Mouse (Mus musculus) myocyte (in vitro differentiated cells): Measurements from ENCODE around the gene Plaur.
A peak's percentile ranks its signal among the peaks of the same experiment; 100 is the strongest.

Source experiments
- CEBPB ChIP-seq: IDR thresholded peaks from 2 replicates; pipeline ENCODE4 v1.6.1; 2011; ENCODE audit warnings: mild to moderate bottlenecking, moderate library complexity; ENCODE audit not compliant: poor library complexity, insufficient read depth, severe bottlenecking
- E2F4 ChIP-seq: IDR thresholded peaks from one replicate; pipeline ENCODE4 v1.6.1; 2011; ENCODE audit warnings: mild to moderate bottlenecking, control low read depth, moderate library complexity; ENCODE audit not compliant: insufficient read depth
- MYOD1 ChIP-seq, 3 experiments: IDR thresholded peaks; one replicate each; pipeline ENCODE4 v1.6.1; 2011; ENCODE audit warnings: control low read depth in 2 of 3, low read depth in 2 of 3, mild to moderate bottlenecking in 2 of 3, moderate library complexity in 1 of 3; ENCODE audit not compliant: insufficient read length in 2 of 3, control insufficient read depth in 1 of 3
- MYOG ChIP-seq, 3 experiments: IDR thresholded peaks; one replicate each; pipeline ENCODE4 v1.6.1; 2011; ENCODE audit warnings: control low read depth in 2 of 3, low read depth in 2 of 3, mild to moderate bottlenecking in 2 of 3; ENCODE audit not compliant: insufficient read length in 2 of 3, control insufficient read depth in 1 of 3, insufficient read depth in 1 of 3
- POLR2A ChIP-seq: IDR thresholded peaks from one replicate; pipeline ENCODE4 v1.6.1; 2011; ENCODE audit warnings: low read depth, mild to moderate bottlenecking, control low read depth, moderate library complexity; ENCODE audit not compliant: insufficient read length
- POLR2AphosphoS2 ChIP-seq: IDR thresholded peaks from one replicate; pipeline ENCODE4 v1.6.1; 2011; ENCODE audit warnings: low read depth, control low read depth; ENCODE audit not compliant: insufficient read length
- REST ChIP-seq: IDR thresholded peaks from one replicate; pipeline ENCODE4 v1.6.1; 2011; ENCODE audit warnings: mild to moderate bottlenecking, control low read depth, moderate library complexity; ENCODE audit not compliant: insufficient read depth, insufficient read length
- SRF ChIP-seq: IDR thresholded peaks from one replicate; pipeline ENCODE4 v1.6.1; 2011; ENCODE audit warnings: low read depth; ENCODE audit not compliant: control insufficient read depth, insufficient read length
- TCF12 ChIP-seq: IDR thresholded peaks from one replicate; pipeline ENCODE4 v1.6.1; 2011; ENCODE audit warnings: mild to moderate bottlenecking, control low read depth; ENCODE audit not compliant: poor library complexity, insufficient read depth, severe bottlenecking
- USF1 ChIP-seq: IDR thresholded peaks from one replicate; pipeline ENCODE4 v1.6.1; 2011; ENCODE audit warnings: low read depth, mild to moderate bottlenecking, control low read depth, moderate library complexity

GRCm38 (mm10) chr7:24423956-24424732, 38.1 kb upstream of the Plaur start:
- no peak for TF ChIP-seq USF1
- no peak for TF ChIP-seq MYOG (IDR thresholded peaks at IDR 0.05; ENCODE audit: control insufficient read depth in 1 of 3, insufficient read depth in 1 of 3, insufficient read length in 2 of 3, low read depth in 2 of 3)
- TF ChIP-seq POLR2A: no peak
- no peak for TF ChIP-seq SRF
- TF ChIP-seq E2F4: no peak
- peak; percentile 39 for TF ChIP-seq POLR2AphosphoS2
- no peak for TF ChIP-seq TCF12
- no peak for TF ChIP-seq REST
- no peak for TF ChIP-seq MYOD1 (IDR thresholded peaks at IDR 0.05; ENCODE audit: control insufficient read depth in 1 of 3, insufficient read length in 2 of 3, low read depth in 2 of 3)
- TF ChIP-seq CEBPB: no peak
